Mouse (Mus musculus) bone marrow, adult 2 months (tissue): ENCODE measurements around the gene Cyb5r3.

Experiments
- CTCF ChIP-seq: fragments of 200-500 bp; IDR thresholded peaks from 2 replicates; pipeline ENCODE4 v1.5.1; 2011; ENCODE audit warnings: low read length, control low read depth; ENCODE audit not compliant: control insufficient read depth, insufficient read depth
- POLR2A ChIP-seq: fragments of 200-500 bp; IDR thresholded peaks from 2 replicates; pipeline ENCODE4 v1.6.1; 2011; ENCODE audit warnings: low read depth, mild to moderate bottlenecking, control low read depth, low read length, borderline replicate concordance; ENCODE audit not compliant: control insufficient read depth

DNA sequence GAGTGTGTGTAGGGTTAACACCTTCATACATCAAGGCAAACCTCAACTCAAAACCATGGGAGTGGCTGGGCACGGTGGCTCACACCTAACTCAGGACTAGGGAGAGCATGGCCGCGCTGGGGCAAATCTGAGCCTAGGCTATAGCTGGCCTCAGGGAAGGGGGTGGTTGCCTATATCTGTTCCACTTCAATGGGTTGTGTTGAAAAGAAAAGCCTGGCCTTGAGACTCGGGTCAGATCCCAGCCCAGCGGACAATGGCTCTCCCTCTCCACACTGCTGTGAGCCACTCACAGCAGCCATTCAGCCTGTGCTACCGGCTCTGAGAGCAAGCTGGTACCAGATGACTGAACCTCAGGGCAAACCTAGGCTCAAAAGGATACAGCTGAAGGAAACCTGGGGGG is 57.3 kb downstream of the Cyb5r3 start:
- TF ChIP-seq POLR2A, result no peak
- no peak for TF ChIP-seq CTCF
